Mouse (Mus musculus) gastrocnemius, adult 18-20 months (tissue): ENCODE data around the gene Msl1. TPM values are rescaled to one million over a fixed set of nuclear protein-coding genes. Genes with fewer than 3 reads are reported as not detected.

Experiments
- DNase-seq: peaks from one replicate; pipeline ENCODE4 v3.0.0; 2021; ENCODE audit warnings: low spot score
- long read RNA-seq, 2 experiments: library from polyadenylated mRNA; stranded (forward); transcript quantifications; one replicate each; pipeline ENCODE4 v2.0.0; 2021
- total RNA-seq, 2 experiments: library from RNA; stranded (reverse); gene quantifications; 2 replicates each; pipeline ENCODE4 v1.2.3; 2021

Msl1 gene
- total RNA-seq = 10 to 100 TPM; 50.5 to 56.4 TPM
- long read RNA-seq, experiment 1, full-length matches to known transcripts = 12 of 13 reads
- long read RNA-seq, experiment 1, partial matches to known transcripts = 0 of 13 reads
- long read RNA-seq, experiment 1, other reads (novel, unspliced or antisense) = 1 of 13 reads
- long read RNA-seq, experiment 2, full-length matches to known transcripts = 13 of 17 reads
- long read RNA-seq, experiment 2, partial matches to known transcripts = 2 of 17 reads
- long read RNA-seq, experiment 2, other reads (novel, unspliced or antisense) = 2 of 17 reads

- DNase-seq = peak; percentile 85
Measured at GRCm38 (mm10) chr11:98795015-98795713, at the start of gene Msl1. Gene Msl1, plus strand, starts transcription at chr11:98795516.

- DNase-seq = peak; percentile 30
Measured at GRCm38 (mm10) chr11:98745932-98746853, 49.1 kb upstream of the Msl1 start.

- peak; percentile 86 for DNase-seq
Measured at GRCm38 (mm10) chr11:98746855-98747693, 48.2 kb upstream of the Msl1 start.

GRCm38 (mm10) chr11:98747804-98748505, 47.4 kb upstream of the Msl1 start:
- DNase-seq = peak; percentile 65

GRCm38 (mm10) chr11:98748506-98749416, 46.6 kb upstream of the Msl1 start:
- no peak for DNase-seq

- no peak for DNase-seq
Measured at GRCm38 (mm10) chr11:98749716-98750115, 45.6 kb upstream of the Msl1 start.

- peak; percentile 51 for DNase-seq
Measured at GRCm38 (mm10) chr11:98750351-98751201, 44.7 kb upstream of the Msl1 start.

- DNase-seq = no peak
Measured at GRCm38 (mm10) chr11:98751221-98751782, 44.0 kb upstream of the Msl1 start.

- no peak for DNase-seq
Measured at GRCm38 (mm10) chr11:98752562-98753140, 42.7 kb upstream of the Msl1 start.

GRCm38 (mm10) chr11:98753264-98753663, 42.1 kb upstream of the Msl1 start:
- DNase-seq = no peak

GRCm38 (mm10) chr11:98754151-98754620, 41.1 kb upstream of the Msl1 start:
- DNase-seq = peak; percentile 74

GRCm38 (mm10) chr11:98754621-98755181, 40.6 kb upstream of the Msl1 start:
- DNase-seq = peak; percentile 75

- DNase-seq = no peak
Measured at GRCm38 (mm10) chr11:98755726-98756380, 39.5 kb upstream of the Msl1 start.

- no peak for DNase-seq
Measured at GRCm38 (mm10) chr11:98756711-98757110, 38.6 kb upstream of the Msl1 start.

- DNase-seq = no peak
Measured at GRCm38 (mm10) chr11:98761939-98762338, 33.4 kb upstream of the Msl1 start.

GRCm38 (mm10) chr11:98762756-98763501, 32.4 kb upstream of the Msl1 start:
- DNase-seq = peak; percentile 15
